In genomic region chr2:153085556-153085955, GRCm38 (mm10) we compare ENCODE assay signal across 24 mouse cellular contexts. TPM values are rescaled to one million over a fixed set of nuclear protein-coding genes. Genes with fewer than 3 reads are reported as not detected.
DNase-seq lines count a peak whose midpoint lies in the region; ATAC-seq and TF ChIP-seq lines count a peak whose summit lies in the region.
"Had no signal": no experiment of that assay in that cellular context is flagged by ENCODE, and none has a peak within 500 bp of the region (broad histone marks: within the 10 kb centered on the region; RNA-seq: fewer than 3 reads in every experiment).

No protein-coding gene starts in this region.

- H3K27ac ChIP-seq in heart, embryonic 10.5 days = no peak overlapping the region
- H3K27ac ChIP-seq in intestine, postnatal 0 days (ENCODE audit: low read depth, low read length) = no peak overlapping the region
- no peak overlapping the region for H3K27ac ChIP-seq in intestine, embryonic 15.5 days
- 0 out of 2 replicates have a peak overlapping the region, but pooled peaks have one; percentile 86 for H3K27ac ChIP-seq in lung, postnatal 0 days (ENCODE audit: low read length)

- H3K4me2 ChIP-seq in intestine, postnatal 0 days (replicated peaks; ENCODE audit: low read depth) = no peak overlapping the region
- H3K4me2 ChIP-seq in intestine, embryonic 15.5 days (replicated peaks) = no peak overlapping the region
- H3K4me2 ChIP-seq in lung, postnatal 0 days (replicated peaks; ENCODE audit: low read depth, low read length) = no peak overlapping the region

- peak; percentile 74 for DNase-seq in heart, adult 11 months
- no peak for DNase-seq in heart, embryonic 10.5 days (ENCODE audit: low spot score)
- DNase-seq in layer of hippocampus, adult 9-11 months = peak; percentile 0
- DNase-seq in layer of hippocampus, adult 18-20 months (ENCODE audit: low spot score in 2 of 2) = no peak
- no peak for DNase-seq in lung, postnatal 0 days (ENCODE audit: low spot score)
- no peak for DNase-seq in lung, adult 2 months
- DNase-seq: adrenal gland, adult 2 months; adrenal gland, adult 8-10 months; adrenal gland, postnatal 10 days; adrenal gland, postnatal 14 days; adrenal gland, postnatal 25 days; adrenal gland, postnatal 36 days; B cell, adult 2 months; cerebellum, adult 11 months; cerebellum, adult 11-12 months had no signal

- H3K4me3 ChIP-seq in heart, embryonic 10.5 days = no peak overlapping the region
- no peak overlapping the region for H3K4me3 ChIP-seq in intestine, postnatal 0 days (ENCODE audit: low read depth, low read length)
- H3K4me3 ChIP-seq in intestine, embryonic 15.5 days (replicated peaks) = no peak overlapping the region
- no peak overlapping the region for H3K4me3 ChIP-seq in lung, postnatal 0 days (ENCODE audit: low read depth, low read length)
- H3K4me3 ChIP-seq in lung, adult 2 months (replicated peaks; ENCODE audit: extremely low read depth, low read depth, low read length) = no peak overlapping the region

- 69% methylated on average over 6 of the region's 6 CpGs for WGBS in heart, embryonic 10.5 days
- 68% methylated on average over 6 of the region's 6 CpGs for WGBS in intestine, postnatal 0 days
- WGBS in intestine, embryonic 15.5 days = 76% methylated on average over 6 of the region's 6 CpGs
- WGBS in lung, postnatal 0 days = 86% methylated on average over 6 of the region's 6 CpGs
- WGBS in lung, adult 2 months = 86% methylated on average over 6 of the region's 6 CpGs

- TF ChIP-seq POLR2A in lung, adult 2 months (IDR thresholded peaks at IDR 0.05; ENCODE audit: borderline replicate concordance, extremely low read depth, low read depth, low read length) = no peak

- no peak for TF ChIP-seq CTCF in intestine, postnatal 0 days (IDR thresholded peaks at IDR 0.05; ENCODE audit: low read depth)
- TF ChIP-seq CTCF in lung, postnatal 0 days (IDR thresholded peaks at IDR 0.05) = no peak
- TF ChIP-seq CTCF in lung, adult 2 months (IDR thresholded peaks at IDR 0.05; ENCODE audit: insufficient read depth, low read length) = no peak

- peak; percentile 15; the same call in 1 of the 2 replicates for ATAC-seq in intestine, postnatal 0 days
- ATAC-seq in intestine, embryonic 15.5 days = no peak
- no peak for ATAC-seq in lung, postnatal 0 days
- ATAC-seq: activated CD4-positive, CD25-positive, alpha-beta regulatory T cell, adult 4 months; CD4-positive, CD25-positive, alpha-beta regulatory T cell, adult 4 months; Patski had no signal

- H3K9me3 ChIP-seq in heart, embryonic 10.5 days = no peaks in the 10 kb centered on the region
- H3K9me3 ChIP-seq in intestine, postnatal 0 days (ENCODE audit: control insufficient read depth) = no peaks in the 10 kb centered on the region
- no peaks in the 10 kb centered on the region for H3K9me3 ChIP-seq in intestine, embryonic 15.5 days
- H3K9me3 ChIP-seq in lung, postnatal 0 days (ENCODE audit: low read length) = no peaks in the 10 kb centered on the region
- H3K9me3 ChIP-seq: G1E had no signal

- no peak overlapping the region for H3K9ac ChIP-seq in intestine, postnatal 0 days (ENCODE audit: low read depth, low read length)
- no peak overlapping the region for H3K9ac ChIP-seq in intestine, embryonic 15.5 days
- H3K9ac ChIP-seq in lung, postnatal 0 days (replicated peaks; ENCODE audit: low read depth) = no peak overlapping the region

- TF ChIP-seq EP300 in lung, postnatal 0 days (IDR thresholded peaks at IDR 0.05) = no peak

- H3K4me1 ChIP-seq in heart, embryonic 10.5 days = peaks cover 13% of the 10 kb centered on the region
- 0 out of 2 replicates have a peak, but pooled peaks cover under 1% of the 10 kb centered on the region for H3K4me1 ChIP-seq in intestine, postnatal 0 days (replicated peaks; ENCODE audit: control insufficient read depth, insufficient read depth, low read length)
- H3K4me1 ChIP-seq in intestine, embryonic 15.5 days (replicated peaks) = no peaks in the 10 kb centered on the region
- H3K4me1 ChIP-seq in lung, postnatal 0 days (ENCODE audit: insufficient read depth, low read depth, low read length) = peaks cover 9% of the 10 kb centered on the region; the same call in 1 of the 2 replicates
- H3K4me1 ChIP-seq in lung, adult 2 months (ENCODE audit: control insufficient read depth, insufficient read depth, low read length) = peaks cover 6% of the 10 kb centered on the region

- H3K27me3 ChIP-seq in heart, embryonic 10.5 days (ENCODE audit: insufficient read depth, poor library complexity, severe bottlenecking) = no peaks in the 10 kb centered on the region
- no peaks in the 10 kb centered on the region; the same call in 1 of the 2 replicates for H3K27me3 ChIP-seq in intestine, postnatal 0 days (replicated peaks; ENCODE audit: control insufficient read depth, insufficient read depth, low read length)
- no peaks in the 10 kb centered on the region for H3K27me3 ChIP-seq in intestine, embryonic 15.5 days (replicated peaks)
- H3K27me3 ChIP-seq in lung, postnatal 0 days (replicated peaks; ENCODE audit: insufficient read depth, low read length) = no peaks in the 10 kb centered on the region
- H3K27me3 ChIP-seq: Patski had no signal

- H3K36me3 ChIP-seq in heart, embryonic 10.5 days = no peaks in the 10 kb centered on the region
- H3K36me3 ChIP-seq in intestine, postnatal 0 days (ENCODE audit: control insufficient read depth, insufficient read depth) = no peaks in the 10 kb centered on the region
- H3K36me3 ChIP-seq in intestine, embryonic 15.5 days = no peaks in the 10 kb centered on the region
- H3K36me3 ChIP-seq in lung, postnatal 0 days (ENCODE audit: insufficient read depth, low read length) = no peaks in the 10 kb centered on the region
- H3K36me3 ChIP-seq: G1E had no signal

RNA-seq across cellular contexts. Expression of gene Ccm2l, which starts 19.8 kb away (rescaled TPM):
- 4.4 and 5.1 TPM in 2 replicates for polyA plus RNA-seq in heart, embryonic 10.5 days (2016; fragmentation: Nextera tagmentation; extraction: Ambion mirVana)
- polyA plus RNA-seq in intestine, postnatal 0 days (2015; fragmentation: Nextera tagmentation; extraction: Ambion mirVana) = 1.5 and 1.7 TPM in 2 replicates
- polyA plus RNA-seq in intestine, embryonic 15.5 days (2015; fragmentation: Nextera tagmentation; extraction: Ambion mirVana) = 1.5 and 2.0 TPM in 2 replicates
- total RNA-seq in layer of hippocampus, adult 18-20 months (2021) = 1 to 10 TPM; 2.2 to 3.1 TPM
- 10.7 and 11.1 TPM in 2 replicates for polyA plus RNA-seq in lung, postnatal 0 days (2015; fragmentation: Nextera tagmentation; extraction: Ambion mirVana)
- polyA plus RNA-seq in lung, adult 2 months (2012; rRNA removed) = 164 and 177 TPM in 2 replicates
- total RNA-seq: CH12.LX, MEL had no signal
- polyA plus RNA-seq: activated CD4-positive, CD25-positive, alpha-beta regulatory T cell, adult 4 months; C2C12; CD4-positive, CD25-positive, alpha-beta regulatory T cell, adult 4 months; G1E; Patski had no signal

RNA-seq across cellular contexts. Expression of gene Hck, which starts 22.7 kb away (rescaled TPM):
- 0.48 and 1.3 TPM in 2 replicates for polyA plus RNA-seq in heart, embryonic 10.5 days (2016; fragmentation: Nextera tagmentation; extraction: Ambion mirVana)
- 3.4 and 3.5 TPM in 2 replicates for polyA plus RNA-seq in intestine, postnatal 0 days (2015; fragmentation: Nextera tagmentation; extraction: Ambion mirVana)
- polyA plus RNA-seq in intestine, embryonic 15.5 days (2015; fragmentation: Nextera tagmentation; extraction: Ambion mirVana) = 5.7 and 6.2 TPM in 2 replicates
- 1 to 10 TPM; 1.5 to 2.0 TPM for total RNA-seq in layer of hippocampus, adult 18-20 months (2021)
- polyA plus RNA-seq in lung, postnatal 0 days (2015; fragmentation: Nextera tagmentation; extraction: Ambion mirVana) = 37.1 and 59.4 TPM in 2 replicates
- polyA plus RNA-seq in lung, adult 2 months (2012; rRNA removed) = 45.0 and 52.8 TPM in 2 replicates
- total RNA-seq: MEL had no signal
- polyA plus RNA-seq: G1E had no signal

RNA-seq across cellular contexts. Expression of gene Xkr7, which starts 53.9 kb away (rescaled TPM):
- polyA plus RNA-seq in heart, embryonic 10.5 days (2016; fragmentation: Nextera tagmentation; extraction: Ambion mirVana) = not detected in 2 replicates
- polyA plus RNA-seq in intestine, postnatal 0 days (2015; fragmentation: Nextera tagmentation; extraction: Ambion mirVana) = not detected in 2 replicates
- polyA plus RNA-seq in intestine, embryonic 15.5 days (2015; fragmentation: Nextera tagmentation; extraction: Ambion mirVana) = 0.10 TPM in 2 replicates
- total RNA-seq in layer of hippocampus, adult 18-20 months (2021) = 1 to 10 TPM; 1.4 to 2.5 TPM
- polyA plus RNA-seq in lung, postnatal 0 days (2015; fragmentation: Nextera tagmentation; extraction: Ambion mirVana) = not detected in 2 replicates
- polyA plus RNA-seq in lung, adult 2 months (2012; rRNA removed) = 0.03 TPM in 1 of 2 replicates, not detected in the other
- total RNA-seq: CH12.LX, MEL had no signal
- polyA plus RNA-seq: activated CD4-positive, CD25-positive, alpha-beta regulatory T cell, adult 4 months; C2C12; CD4-positive, CD25-positive, alpha-beta regulatory T cell, adult 4 months; G1E; Patski had no signal

Comparison
In these comparisons a context has a peak if more than half of its experiments do, and no peak if none do; other contexts are left out.
1. DNase-seq: peak in heart, adult 11 months (single experiment) and layer of hippocampus, adult 9-11 months (single experiment); none in heart, embryonic 10.5 days (single experiment), layer of hippocampus, adult 18-20 months (0 of 2), lung, postnatal 0 days (single experiment) and lung, adult 2 months (single experiment).
2. RNA of gene Ccm2l, which starts 19.8 kb away (polyA plus RNA-seq): 164 to 177 TPM in lung, adult 2 months; 10.7 to 11.1 TPM in lung, postnatal 0 days, 4.4 to 5.1 TPM in heart, embryonic 10.5 days, 1.5 to 2.0 TPM in intestine, embryonic 15.5 days and 1.5 to 1.7 TPM in intestine, postnatal 0 days; every median in the first group is over 10 times any median in the second.